Mouse (Mus musculus): ENCODE results near the gene Gm49366.

- no peak for TF ChIP-seq CTCF (IDR thresholded peaks at IDR 0.05; ENCODE audit: borderline replicate concordance, insufficient read depth, low read depth, low read length)
- no peak for TF ChIP-seq POLR2A (IDR thresholded peaks at IDR 0.05; ENCODE audit: borderline replicate concordance, insufficient read depth, low read length)
Measured at GRCm38 (mm10) chr12:84046906-84047305, 8.2 kb downstream of the Gm49366 start.
